20 mouse cellular contexts compared by ENCODE assay signal in the genomic region with DNA sequence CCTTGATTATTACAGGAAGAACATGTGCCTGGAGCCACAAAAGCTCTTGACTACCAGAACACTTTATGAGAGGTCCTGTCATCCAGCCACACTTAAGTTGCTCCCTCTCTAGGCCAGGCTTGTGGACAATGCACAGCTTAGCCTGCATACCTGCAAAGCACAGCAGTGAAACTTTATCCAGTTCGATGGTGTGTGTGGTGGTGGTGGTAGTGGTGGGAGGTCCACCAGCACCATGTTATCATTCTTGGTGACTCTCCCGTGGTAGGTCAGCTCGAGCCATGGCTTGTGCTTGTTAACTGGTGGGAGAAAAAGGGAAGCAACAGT. TPM values are rescaled to one million over a fixed set of nuclear protein-coding genes. Genes with fewer than 3 reads are reported as not detected.
DNase-seq lines count a peak whose midpoint lies in the region; ATAC-seq and TF ChIP-seq lines count a peak whose summit lies in the region.
"Not testable (repeated sequence)": the region's sequence is repeated elsewhere in the genome, so short reads cannot be mapped to it uniquely, and the experiment has no call there.
"Had no signal": no experiment of that assay in that cellular context is flagged by ENCODE, and none has a peak within 500 bp of the region (broad histone marks: within the 10 kb centered on the region; RNA-seq: fewer than 3 reads in every experiment).

No protein-coding gene starts in this region.

- peak; percentile 29 for ATAC-seq in embryonic facial prominence, embryonic 13.5 days (ENCODE audit: insufficient number of reproducible peaks, insufficient read depth, low FRiP score, low TSS enrichment, low read depth)
- ATAC-seq in granulocyte monocyte progenitor cell, adult 5-6 weeks (replicated peaks; ENCODE audit: poor library complexity, severe bottlenecking): peak; percentile 15; the same call in 1 of the 2 replicates
- peak; percentile 39; the same call in 1 of the 2 replicates for ATAC-seq in hindbrain, embryonic 13.5 days (ENCODE audit: low FRiP score)
- ATAC-seq in intestine, embryonic 16.5 days: peak; percentile 43
- peak; percentile 34 for ATAC-seq in limb, embryonic 14.5 days (ENCODE audit: low FRiP score, low read depth)
- peak; percentile 7; the same call in 1 of the 2 replicates for ATAC-seq in liver, postnatal 0 days
- ATAC-seq in midbrain, embryonic 14.5 days (ENCODE audit: low FRiP score, low TSS enrichment): peak; percentile 31; the same call in 1 of the 2 replicates
- 0 out of 2 replicates have a peak, but pooled peaks have one; percentile 20 for ATAC-seq in stomach, embryonic 15.5 days (ENCODE audit: insufficient read depth, low FRiP score, low read depth)

- not testable (repeated sequence) for H3K4me1 ChIP-seq in embryonic facial prominence, embryonic 13.5 days; hindbrain, embryonic 13.5 days (replicated peaks); intestine, embryonic 16.5 days (ENCODE audit: control insufficient read depth, insufficient read depth, low read length); limb, embryonic 14.5 days (ENCODE audit: control insufficient read depth, insufficient read depth, low read length); liver, postnatal 0 days (ENCODE audit: insufficient read depth); midbrain, embryonic 14.5 days (ENCODE audit: control insufficient read depth, insufficient read depth, low read length); stomach, embryonic 15.5 days

- not testable (repeated sequence) for H3K4me2 ChIP-seq in embryonic facial prominence, embryonic 13.5 days; hindbrain, embryonic 13.5 days; intestine, embryonic 16.5 days (ENCODE audit: low read depth, low read length); limb, embryonic 14.5 days (replicated peaks; ENCODE audit: low read depth, low read length, severe bottlenecking); liver, postnatal 0 days (ENCODE audit: low read depth, low read length); midbrain, embryonic 14.5 days (ENCODE audit: low read length); stomach, embryonic 15.5 days

- H3K9me3 ChIP-seq in embryonic facial prominence, embryonic 13.5 days: peaks cover 11% of the 10 kb centered on the region; the same call in 1 of the 2 replicates
- not testable (repeated sequence) for H3K9me3 ChIP-seq in hindbrain, embryonic 13.5 days; intestine, embryonic 16.5 days (ENCODE audit: control insufficient read depth, low read length); limb, embryonic 14.5 days (ENCODE audit: control insufficient read depth, low read length); liver, postnatal 0 days (ENCODE audit: low read length); midbrain, embryonic 14.5 days (ENCODE audit: control insufficient read depth, low read length); stomach, embryonic 15.5 days

- not testable (repeated sequence) for TF ChIP-seq CTCF in liver, postnatal 0 days (IDR thresholded peaks at IDR 0.05; ENCODE audit: low read depth)

- WGBS in embryonic facial prominence, embryonic 13.5 days: 71% methylated on average over 3 of the region's 3 CpGs
- 84% methylated on average over 3 of the region's 3 CpGs for WGBS in hindbrain, embryonic 13.5 days
- 79% methylated on average over 3 of the region's 3 CpGs for WGBS in intestine, embryonic 16.5 days
- 85% methylated on average over 3 of the region's 3 CpGs for WGBS in limb, embryonic 14.5 days
- WGBS in liver, postnatal 0 days (ENCODE audit: insufficient replicate concordance): 78% methylated on average over 3 of the region's 3 CpGs
- WGBS in midbrain, embryonic 14.5 days: 89% methylated on average over 3 of the region's 3 CpGs
- 72% methylated on average over 3 of the region's 3 CpGs for WGBS in stomach, embryonic 15.5 days

- H3K4me3 ChIP-seq in embryonic facial prominence, embryonic 13.5 days; hindbrain, embryonic 13.5 days; intestine, embryonic 16.5 days (ENCODE audit: low read length); limb, embryonic 14.5 days (replicated peaks; ENCODE audit: low read length); liver, postnatal 0 days (ENCODE audit: low read depth, low read length); midbrain, embryonic 14.5 days (replicated peaks; ENCODE audit: low read depth, low read length); stomach, embryonic 15.5 days (replicated peaks): not testable (repeated sequence)

- not testable (repeated sequence) for H3K36me3 ChIP-seq in embryonic facial prominence, embryonic 13.5 days; hindbrain, embryonic 13.5 days; intestine, embryonic 16.5 days (ENCODE audit: control insufficient read depth, insufficient read depth, low read length); limb, embryonic 14.5 days (ENCODE audit: control insufficient read depth, insufficient read depth, low read length); liver, postnatal 0 days (replicated peaks; ENCODE audit: insufficient read depth, low read length); midbrain, embryonic 14.5 days (ENCODE audit: control insufficient read depth, insufficient read depth, low read length); stomach, embryonic 15.5 days

- not testable (repeated sequence) for H3K27me3 ChIP-seq in embryonic facial prominence, embryonic 13.5 days; hindbrain, embryonic 13.5 days; intestine, embryonic 16.5 days (replicated peaks; ENCODE audit: control insufficient read depth, insufficient read depth, low read length); limb, embryonic 14.5 days (ENCODE audit: control insufficient read depth, insufficient read depth, low read length); liver, postnatal 0 days (ENCODE audit: insufficient read depth, low read length); midbrain, embryonic 14.5 days (ENCODE audit: control insufficient read depth, insufficient read depth, low read length); stomach, embryonic 15.5 days (replicated peaks)

- TF ChIP-seq POLR2A in limb, embryonic 14.5 days (IDR thresholded peaks at IDR 0.05; ENCODE audit: borderline replicate concordance, extremely low read depth, insufficient read depth, insufficient read length): not testable (repeated sequence)

- not testable (repeated sequence) for H3K27ac ChIP-seq in embryonic facial prominence, embryonic 13.5 days; hindbrain, embryonic 13.5 days; intestine, embryonic 16.5 days (ENCODE audit: low read length); limb, embryonic 14.5 days (replicated peaks; ENCODE audit: low read depth, low read length); liver, postnatal 0 days (ENCODE audit: low read depth); midbrain, embryonic 14.5 days (replicated peaks; ENCODE audit: low read depth, low read length); stomach, embryonic 15.5 days

- H3K9ac ChIP-seq in embryonic facial prominence, embryonic 13.5 days; hindbrain, embryonic 13.5 days; intestine, embryonic 16.5 days (ENCODE audit: low read depth, low read length); limb, embryonic 14.5 days (ENCODE audit: low read depth, low read length, severe bottlenecking); liver, postnatal 0 days (replicated peaks); midbrain, embryonic 14.5 days (replicated peaks; ENCODE audit: low read length); stomach, embryonic 15.5 days: not testable (repeated sequence)

- TF ChIP-seq EP300 in liver, postnatal 0 days (IDR thresholded peaks at IDR 0.05; ENCODE audit: low read depth): not testable (repeated sequence)

- DNase-seq in limb, embryonic 14.5 days (ENCODE audit: low spot score); liver, postnatal 0 days; midbrain, embryonic 14.5 days: not testable (repeated sequence)

RNA-seq across cellular contexts. Expression of a gene that starts 19.7 kb away (rescaled TPM):
- polyA plus RNA-seq in embryonic facial prominence, embryonic 13.5 days (2015; fragmentation: Nextera tagmentation; extraction: Ambion mirVana): not detected in 2 replicates
- total RNA-seq in granulocyte monocyte progenitor cell, adult 5-6 weeks (2014; fragmentation: Nextera tagmentation): not detected in 2 replicates
- not detected in 2 replicates for total RNA-seq in granulocyte monocyte progenitor cell, adult 5-6 weeks (2017)
- polyA plus RNA-seq in hindbrain, embryonic 13.5 days (2015; fragmentation: Nextera tagmentation; extraction: Ambion mirVana): not detected in 2 replicates
- not detected in 2 replicates for polyA plus RNA-seq in intestine, embryonic 16.5 days (2015; fragmentation: Nextera tagmentation; extraction: Ambion mirVana)
- polyA plus RNA-seq in limb, embryonic 14.5 days (2012; rRNA removed): not detected in 2 replicates
- not detected in 2 replicates for polyA plus RNA-seq in limb, embryonic 14.5 days (2014; fragmentation: Nextera tagmentation; extraction: Ambion mirVana)
- polyA plus RNA-seq in liver, postnatal 0 days (2015; fragmentation: Nextera tagmentation; extraction: Ambion mirVana): not detected in 2 replicates
- polyA plus RNA-seq in midbrain, embryonic 14.5 days (2014; fragmentation: Nextera tagmentation; extraction: Ambion mirVana): not detected in 2 replicates
- polyA plus RNA-seq in stomach, embryonic 15.5 days (2015; fragmentation: Nextera tagmentation; extraction: Ambion mirVana): not detected in 2 replicates
- total RNA-seq: adrenal gland, adult 18-20 months; CH12.LX; gastrocnemius, adult 18-20 months; megakaryocyte, adult 5-6 weeks had no signal
- polyA plus RNA-seq: forebrain, postnatal 0 days; gonadal fat pad, adult 2 months; heart, embryonic 14.5 days; lung, embryonic 16.5 days; myocyte; small intestine, adult 2 months; thymus, adult 2 months; urinary bladder, adult 2 months had no signal
